Mouse (Mus musculus) midbrain, embryonic 10.5 days (tissue): Measurements from ENCODE around the gene Prickle2. TPM values are rescaled to one million over a fixed set of nuclear protein-coding genes. Genes with fewer than 3 reads are reported as not detected.

Experiments
- DNase-seq: peaks from one replicate; pipeline ENCODE4 v3.0.0-alpha.2; 2017; ENCODE audit warnings: low spot score
- H3K27ac ChIP-seq: fragments of 300-500 bp; sonication (generic); replicated peaks from 2 replicates; pipeline ENCODE4 v1.5.1; 2016; ENCODE audit warnings: mild to moderate bottlenecking
- H3K27me3 ChIP-seq: fragments of 300-500 bp; sonication (generic); 2 replicates; pipeline ENCODE4 v1.6.1; 2016; ENCODE audit warnings: low read depth, mild to moderate bottlenecking; ENCODE audit not compliant: poor library complexity, severe bottlenecking
- H3K36me3 ChIP-seq: fragments of 300-500 bp; sonication (generic); 2 replicates; pipeline ENCODE4 v1.6.1; 2016; ENCODE audit warnings: mild to moderate bottlenecking, moderate library complexity
- H3K4me1 ChIP-seq: fragments of 300-500 bp; sonication (generic); 2 replicates; pipeline ENCODE4 v1.6.1; 2016
- H3K4me3 ChIP-seq: fragments of 300-500 bp; sonication (generic); 2 replicates; pipeline ENCODE4 v1.5.1; 2016; ENCODE audit warnings: mild to moderate bottlenecking, moderate library complexity
- H3K9me3 ChIP-seq: fragments of 300-500 bp; sonication (generic); replicated peaks from 2 replicates; pipeline ENCODE4 v1.6.1; 2016; ENCODE audit warnings: mild to moderate bottlenecking
- WGBS: fragments of 180-500 bp; shearing (Covaris S2); methylation state at CpG from one replicate; pipeline ENCODE4 v1.1.7; 2016; 5-methylcytosine and 5-hydroxymethylcytosine counted together
- polyA plus RNA-seq: library from polyadenylated mRNA; unstranded; fragments of >200 nt; fragmentation: Nextera tagmentation; extraction: Ambion mirVana; gene quantifications from 2 replicates; pipeline ENCODE4 v1.2.1, GENCODE M21; 2016

Gene Prickle2
- polyA plus RNA-seq, 1 experiment from 2014 or later: 3.0 TPM

GRCm38 (mm10) chr6:92708137-92708536, 2.2 kb upstream of the Prickle2 start:
- no peak overlapping the region for H3K4me3 ChIP-seq
- peaks cover 66% of the 10 kb centered on the region for H3K27me3 ChIP-seq
- no peak overlapping the region for H3K27ac ChIP-seq
- WGBS: 71% methylated on average over 4 of the region's 4 CpGs
- H3K36me3 ChIP-seq: no peaks in the 10 kb centered on the region
- no peaks in the 10 kb centered on the region for H3K9me3 ChIP-seq
- DNase-seq: no peak
- H3K4me1 ChIP-seq: peaks cover 23% of the 10 kb centered on the region

- 2% methylated on average over 39 of the region's 39 CpGs for WGBS
- Histone ChIP-seq H3K4me3 (peak overlapping the region; percentile 64), H3K9me3 (no peaks in the 10 kb centered on the region), H3K27me3 (peaks cover 92% of the 10 kb centered on the region), H3K4me1 (peaks cover 25% of the 10 kb centered on the region), H3K27ac (peak overlapping the region; percentile 77), H3K36me3 (no peaks in the 10 kb centered on the region)
- peak; percentile 29 for DNase-seq
Observed at GRCm38 (mm10) chr6:92705353-92706144, 406 bp downstream of the Prickle2 start.

GRCm38 (mm10) chr6:92704810-92705209, 1.1 kb downstream of the Prickle2 start:
- Histone ChIP-seq H3K9me3 (no peaks in the 10 kb centered on the region), H3K27ac (no peak overlapping the region), H3K27me3 (peaks cover 96% of the 10 kb centered on the region), H3K4me3 (peak overlapping the region; percentile 64), H3K4me1 (peaks cover 32% of the 10 kb centered on the region), H3K36me3 (no peaks in the 10 kb centered on the region)
- DNase-seq: peak; percentile 31
- WGBS: 28% methylated on average over 9 of the region's 9 CpGs

- H3K27me3 ChIP-seq: peaks cover 86% of the 10 kb centered on the region
- no peak overlapping the region for H3K4me3 ChIP-seq
- peaks cover 32% of the 10 kb centered on the region for H3K4me1 ChIP-seq
- no peaks in the 10 kb centered on the region for H3K9me3 ChIP-seq
- 18% methylated on average over 3 of the region's 3 CpGs for WGBS
- DNase-seq: peak; percentile 58
- H3K27ac ChIP-seq: no peak overlapping the region
- no peaks in the 10 kb centered on the region for H3K36me3 ChIP-seq
Observed at GRCm38 (mm10) chr6:92699491-92700209, 6.3 kb downstream of the Prickle2 start.

- Histone ChIP-seq H3K4me3 (no peak overlapping the region), H3K27me3 (peaks cover 86% of the 10 kb centered on the region), H3K36me3 (no peaks in the 10 kb centered on the region), H3K27ac (no peak overlapping the region), H3K4me1 (peaks cover 27% of the 10 kb centered on the region), H3K9me3 (no peaks in the 10 kb centered on the region)
- DNase-seq: no peak
- WGBS: 56% methylated on average over 5 of the region's 5 CpGs
Observed at GRCm38 (mm10) chr6:92697807-92698206, 8.1 kb downstream of the Prickle2 start.

- Histone ChIP-seq H3K9me3 (no peaks in the 10 kb centered on the region), H3K4me3 (no peak overlapping the region), H3K27me3 (peaks cover 23% of the 10 kb centered on the region), H3K36me3 (no peaks in the 10 kb centered on the region), H3K4me1 (no peaks in the 10 kb centered on the region), H3K27ac (no peak overlapping the region)
- WGBS: 79% methylated on average over 5 of the region's 5 CpGs
- DNase-seq: no peak
Observed at GRCm38 (mm10) chr6:92687317-92687716, 18.6 kb downstream of the Prickle2 start.

- H3K4me1 ChIP-seq: peaks cover 7% of the 10 kb centered on the region; the same call in 1 of the 2 replicates
- H3K9me3 ChIP-seq: no peaks in the 10 kb centered on the region
- H3K36me3 ChIP-seq: no peaks in the 10 kb centered on the region
- no peaks in the 10 kb centered on the region; the same call in 1 of the 2 replicates for H3K27me3 ChIP-seq
- DNase-seq: no peak
- 84% methylated on average over 8 of the region's 8 CpGs for WGBS
- no peak overlapping the region for H3K4me3 ChIP-seq
- H3K27ac ChIP-seq: no peak overlapping the region
Observed at GRCm38 (mm10) chr6:92674394-92674925, 31.5 kb downstream of the Prickle2 start.

GRCm38 (mm10) chr6:92670518-92671147, 35.3 kb downstream of the Prickle2 start:
- no peak overlapping the region for H3K27ac ChIP-seq
- 75% methylated on average over 5 of the region's 5 CpGs for WGBS
- no peaks in the 10 kb centered on the region for H3K36me3 ChIP-seq
- no peak for DNase-seq
- no peaks in the 10 kb centered on the region for H3K27me3 ChIP-seq
- no peak overlapping the region for H3K4me3 ChIP-seq
- H3K9me3 ChIP-seq: no peaks in the 10 kb centered on the region
- peaks cover 11% of the 10 kb centered on the region for H3K4me1 ChIP-seq

- no peak for DNase-seq
- WGBS: 92% methylated on average over 3 of the region's 3 CpGs
- Histone ChIP-seq H3K27ac (no peak overlapping the region), H3K4me3 (no peak overlapping the region), H3K27me3 (no peaks in the 10 kb centered on the region), H3K9me3 (no peaks in the 10 kb centered on the region), H3K36me3 (no peaks in the 10 kb centered on the region), H3K4me1 (peaks cover 21% of the 10 kb centered on the region)
Observed at GRCm38 (mm10) chr6:92669623-92670022, 36.3 kb downstream of the Prickle2 start.

- H3K4me3 ChIP-seq: no peak overlapping the region
- no peak for DNase-seq
- H3K27me3 ChIP-seq: no peaks in the 10 kb centered on the region
- H3K36me3 ChIP-seq: no peaks in the 10 kb centered on the region
- no peak overlapping the region for H3K27ac ChIP-seq
- 75% methylated on average over 3 of the region's 3 CpGs for WGBS
- peaks cover 22% of the 10 kb centered on the region for H3K4me1 ChIP-seq
- H3K9me3 ChIP-seq: no peaks in the 10 kb centered on the region
Observed at GRCm38 (mm10) chr6:92667544-92667943, 38.4 kb downstream of the Prickle2 start.

GRCm38 (mm10) chr6:92665530-92665989, 40.4 kb downstream of the Prickle2 start:
- Histone ChIP-seq H3K36me3 (no peaks in the 10 kb centered on the region), H3K27ac (0 out of 2 replicates have a peak overlapping the region, but pooled peaks have one; percentile 38), H3K9me3 (no peaks in the 10 kb centered on the region), H3K4me1 (peaks cover 18% of the 10 kb centered on the region), H3K27me3 (no peaks in the 10 kb centered on the region), H3K4me3 (no peak overlapping the region)
- 0% methylated on average over 1 of the region's 1 CpGs for WGBS
- DNase-seq: peak; percentile 56

- Histone ChIP-seq H3K9me3 (no peaks in the 10 kb centered on the region), H3K36me3 (no peaks in the 10 kb centered on the region), H3K4me1 (peaks cover 15% of the 10 kb centered on the region), H3K27me3 (no peaks in the 10 kb centered on the region), H3K4me3 (no peak overlapping the region), H3K27ac (no peak overlapping the region)
- WGBS: 94% methylated on average over 3 of the region's 3 CpGs
- no peak for DNase-seq
Observed at GRCm38 (mm10) chr6:92663885-92664284, 42.1 kb downstream of the Prickle2 start.
